ENCODE assay signal across 1 mouse cellular context in the genomic region with DNA sequence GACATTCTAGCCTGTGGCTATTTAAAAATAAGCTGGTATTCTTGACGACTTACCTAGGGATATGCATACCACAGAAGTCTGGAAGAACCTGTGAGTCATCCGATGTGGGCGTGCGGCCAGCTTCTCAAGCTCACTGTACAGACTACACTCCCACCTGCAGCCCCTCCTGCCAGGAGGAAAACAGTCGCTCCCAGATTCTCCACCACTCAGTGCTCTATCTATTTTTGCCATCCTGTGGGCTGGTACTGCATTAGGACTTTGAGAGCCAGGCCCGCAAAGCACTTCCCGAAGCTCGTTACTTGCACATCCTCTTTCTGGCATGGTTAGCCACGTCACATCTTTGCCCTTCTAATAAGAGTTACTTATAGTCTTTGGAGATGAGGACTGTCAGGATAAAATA.
TF ChIP-seq lines count a peak whose summit lies in the region.

No protein-coding gene starts in this region.

TF ChIP-seq in MEL, 35 proteins besides CTCF, POLR2A, EP300 and RAD21 (continued from another document):
- TF ChIP-seq UBTF (IDR thresholded peaks at IDR 0.05; ENCODE audit: borderline replicate concordance, insufficient read depth, low read depth, low read length) (no peak), HCFC1 (IDR thresholded peaks at IDR 0.05; ENCODE audit: low read depth, low read length) (no peak), MYB (IDR thresholded peaks at IDR 0.05; ENCODE audit: low read depth, low read length) (no peak), ZNF384 (IDR thresholded peaks at IDR 0.05; ENCODE audit: low read depth, low read length) (no peak), NELFE (IDR thresholded peaks at IDR 0.05; ENCODE audit: low read depth, low read length) (no peak), TBP (IDR thresholded peaks at IDR 0.05; ENCODE audit: low read depth, low read length) (no peak)
